Mouse (Mus musculus) bone marrow, adult 2 months (tissue): ENCODE results near the gene Ndufc1. TPM values are rescaled to one million over a fixed set of nuclear protein-coding genes. Genes with fewer than 3 reads are reported as not detected.
"Not testable (repeated sequence)": the region's sequence is repeated elsewhere in the genome, so short reads cannot be mapped to it uniquely, and the experiment has no call there.

Experiments used
- H3K27ac ChIP-seq: fragments of 200-500 bp; 2 replicates; pipeline ENCODE4 v1.5.1; 2012; ENCODE audit warnings: low read depth, mild to moderate bottlenecking, control low read depth, inconsistent platforms, low read length; ENCODE audit not compliant: control insufficient read depth, poor library complexity, insufficient read depth
- H3K4me1 ChIP-seq: fragments of 200-500 bp; 2 replicates; pipeline ENCODE4 v1.6.1; 2011; ENCODE audit warnings: low read length; ENCODE audit not compliant: control insufficient read depth, insufficient read depth
- H3K4me3 ChIP-seq: fragments of 200-500 bp; replicated peaks from 2 replicates; pipeline ENCODE3; 2011; ENCODE audit warnings: mild to moderate bottlenecking, low read depth, low read length, control low read depth; ENCODE audit not compliant: control insufficient read depth
- CTCF ChIP-seq: fragments of 200-500 bp; IDR thresholded peaks from 2 replicates; pipeline ENCODE4 v1.5.1; 2011; ENCODE audit warnings: low read length, control low read depth; ENCODE audit not compliant: control insufficient read depth, insufficient read depth
- POLR2A ChIP-seq: fragments of 200-500 bp; IDR thresholded peaks from 2 replicates; pipeline ENCODE4 v1.6.1; 2011; ENCODE audit warnings: low read depth, mild to moderate bottlenecking, control low read depth, low read length, borderline replicate concordance; ENCODE audit not compliant: control insufficient read depth
- WGBS: fragments of 180-500 bp; shearing (Covaris S2); methylation state at CpG from one replicate; pipeline ENCODE4 v1.1.7; 2018; 5-methylcytosine and 5-hydroxymethylcytosine counted together
- polyA plus RNA-seq: library from polyadenylated mRNA; stranded (reverse); fragments of >200 nt; gene quantifications from 2 replicates; pipeline ENCODE4 v1.2.4, GENCODE M21; 2011; ENCODE audit warnings: low replicate concordance; ENCODE audit not compliant: missing spikeins, insufficient read depth, insufficient read length

Ndufc1 gene
- polyA plus RNA-seq, 1 experiment: 72.8 TPM

GRCm38 (mm10) chr3:51357078-51357477 lies 51.7 kb downstream of the Ndufc1 start:
- Histone ChIP-seq H3K4me1 (no peaks in the 10 kb centered on the region; the same call in 1 of the 2 replicates), H3K27ac (no peak overlapping the region), H3K4me3 (no peak overlapping the region)
- WGBS: 48% methylated on average over 5 of the region's 5 CpGs
- TF ChIP-seq CTCF (no peak), POLR2A (no peak)

- H3K27ac ChIP-seq, H3K4me1 ChIP-seq, H3K4me3 ChIP-seq: not testable (repeated sequence)
- whole genome bisulfite sequencing: 82% methylated on average over 6 of the region's 6 CpGs
Observed at GRCm38 (mm10) chr3:51354956-51355355, 53.8 kb downstream of the Ndufc1 start.

Other genes with a start within 250 kb of the Ndufc1 start
- 14.4 and 18.3 TPM in 2 replicates for gene Noct, start 184.5 kb downstream of the Ndufc1 start, polyA plus RNA-seq
- 27.6 and 28.7 TPM in 2 replicates for gene Elf2, start 68.3 kb downstream of the Ndufc1 start, polyA plus RNA-seq
- gene Mgarp, start 12.2 kb downstream of the Ndufc1 start, polyA plus RNA-seq: not detected in 2 replicates
- 52.3 and 83.8 TPM in 2 replicates for gene Naa15, start 6.2 kb upstream of the Ndufc1 start, polyA plus RNA-seq
- 4.3 and 12.3 TPM in 2 replicates for gene Rab33b, start 74.9 kb upstream of the Ndufc1 start, polyA plus RNA-seq
- gene Setd7, start 151.9 kb upstream of the Ndufc1 start, polyA plus RNA-seq: 5.5 and 12.0 TPM in 2 replicates